Mouse (Mus musculus): Measurements from ENCODE around the gene Atg9b.

GRCm38 (mm10) chr5:24426556-24427284 lies 34.8 kb upstream of the Atg9b start:
- TF ChIP-seq POLR2A (IDR thresholded peaks at IDR 0.05; ENCODE audit: low read depth, low read length) (no peak), CTCF (conservative IDR thresholded peaks at IDR 0.05; ENCODE audit: insufficient read depth, insufficient read length, low read depth, low read length) (no peak)
